Mouse (Mus musculus) forebrain, embryonic 14.5 days (tissue): ENCODE data around the gene Runx3. TPM values are rescaled to one million over a fixed set of nuclear protein-coding genes. Genes with fewer than 3 reads are reported as not detected.
"Not testable (repeated sequence)": the region's sequence is repeated elsewhere in the genome, so short reads cannot be mapped to it uniquely, and the experiment has no call there.

Experiments
- ATAC-seq: fragments of 200-750 bp; cut with Nextera tagmentation; 2 replicates; pipeline ENCODE4 v1.8.0; 2017; ENCODE audit warnings: mild to moderate bottlenecking, moderate library complexity
- DNase-seq: peaks from one replicate; pipeline ENCODE4 v3.0.0-alpha.2; 2015; ENCODE audit warnings: low spot score
- H3K27ac ChIP-seq: fragments of 300-500 bp; sonication (generic); 2 replicates; pipeline ENCODE4 v1.5.1; 2014; ENCODE audit warnings: low read depth, mild to moderate bottlenecking, control low read depth, low read length, moderate library complexity
- H3K27me3 ChIP-seq: fragments of 300-500 bp; sonication (generic); replicated peaks from 2 replicates; pipeline ENCODE4 v1.6.1; 2014; ENCODE audit warnings: low read length, control low read depth, mixed read lengths; ENCODE audit not compliant: control insufficient read depth, insufficient read depth
- H3K36me3 ChIP-seq: fragments of 300-500 bp; sonication (generic); 2 replicates; pipeline ENCODE4 v1.6.1; 2014; ENCODE audit warnings: low read length, control low read depth; ENCODE audit not compliant: control insufficient read depth, insufficient read depth
- H3K4me1 ChIP-seq: fragments of 300-500 bp; sonication (generic); 2 replicates; pipeline ENCODE4 v1.6.1; 2014; ENCODE audit warnings: antibody characterized with exemption, low read length, control low read depth; ENCODE audit not compliant: control insufficient read depth, insufficient read depth
- H3K4me2 ChIP-seq: fragments of 300-500 bp; sonication (generic); 2 replicates; pipeline ENCODE4 v1.6.1; 2014; ENCODE audit warnings: mild to moderate bottlenecking, control low read depth, low read length
- H3K4me3 ChIP-seq: fragments of 300-500 bp; sonication (generic); 2 replicates; pipeline ENCODE4 v1.5.1; 2014; ENCODE audit warnings: low read depth, low read length, control low read depth
- H3K9ac ChIP-seq: fragments of 300-500 bp; sonication (generic); 2 replicates; pipeline ENCODE4 v1.6.1; 2014; ENCODE audit warnings: mild to moderate bottlenecking, low read length, control low read depth, moderate library complexity
- H3K9me3 ChIP-seq: fragments of 300-500 bp; sonication (generic); replicated peaks from 2 replicates; pipeline ENCODE4 v1.6.1; 2016; ENCODE audit warnings: low read length, control low read depth, mixed read lengths; ENCODE audit not compliant: control insufficient read depth
- WGBS: fragments of 180-500 bp; shearing (Covaris S2); extraction: QIAGEN DNeasy Blood & Tissue Kit; methylation state at CpG from one replicate; pipeline ENCODE4 v1.1.7; 2014; 5-methylcytosine and 5-hydroxymethylcytosine counted together
- polyA plus RNA-seq: library from polyadenylated mRNA; unstranded; fragments of >200 nt; fragmentation: Nextera tagmentation; extraction: Ambion mirVana; gene quantifications from 2 replicates; pipeline ENCODE4 v1.2.1, GENCODE M21; 2014

Gene Runx3
- polyA plus RNA-seq, 1 experiment from 2014 or later = not detected

- Histone ChIP-seq H3K4me3 (no peak overlapping the region), H3K9me3 (no peaks in the 10 kb centered on the region), H3K4me2 (no peak overlapping the region), H3K4me1 (peaks cover 10% of the 10 kb centered on the region), H3K9ac (no peak overlapping the region), H3K36me3 (no peaks in the 10 kb centered on the region), H3K27ac (no peak overlapping the region), H3K27me3 (peaks cover 26% of the 10 kb centered on the region)
- ATAC-seq = no peak
- no peak for DNase-seq
- 51% methylated on average over 7 of the region's 7 CpGs for WGBS
These were observed 47.5 kb downstream of the Runx3 start for GRCm38 (mm10) chr4:135167816-135168527.

DNA sequence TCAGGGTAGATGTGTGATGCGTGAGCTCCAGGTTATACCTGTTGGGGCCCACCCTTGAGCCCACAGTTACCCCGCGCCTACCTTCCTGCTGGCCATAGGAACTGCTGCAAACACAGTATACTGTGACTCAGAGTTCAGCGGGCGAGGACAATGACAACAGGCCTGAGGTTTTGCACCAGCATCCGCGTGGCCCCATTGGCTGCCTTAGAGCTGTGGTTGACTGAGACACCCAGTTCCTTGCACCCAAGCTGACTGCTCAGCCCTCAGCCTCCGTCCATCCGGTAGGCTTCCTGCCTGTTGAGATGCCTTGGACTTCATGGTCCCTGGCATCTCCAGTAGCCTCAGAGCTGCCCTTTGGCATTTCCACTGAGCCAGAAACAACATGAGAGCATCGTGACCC is 48.6 kb downstream of the Runx3 start:
- Histone ChIP-seq H3K27me3 (peaks cover 27% of the 10 kb centered on the region), H3K4me3 (no peak overlapping the region), H3K27ac (no peak overlapping the region), H3K4me2 (no peak overlapping the region), H3K9ac (no peak overlapping the region), H3K9me3 (no peaks in the 10 kb centered on the region), H3K36me3 (no peaks in the 10 kb centered on the region), H3K4me1 (peaks cover 10% of the 10 kb centered on the region)
- no peak for ATAC-seq
- 67% methylated on average over 10 of the region's 10 CpGs for WGBS
- DNase-seq = no peak

GRCm38 (mm10) chr4:135169501-135169900 is 49.0 kb downstream of the Runx3 start:
- DNase-seq (no peak), ATAC-seq (no peak)
- Histone ChIP-seq H3K4me1 (peaks cover 10% of the 10 kb centered on the region), H3K4me3 (no peak overlapping the region), H3K9ac (no peak overlapping the region), H3K36me3 (no peaks in the 10 kb centered on the region), H3K27ac (no peak overlapping the region), H3K9me3 (no peaks in the 10 kb centered on the region), H3K4me2 (no peak overlapping the region), H3K27me3 (peaks cover 31% of the 10 kb centered on the region)
- WGBS = 56% methylated on average over 4 of the region's 4 CpGs

DNA sequence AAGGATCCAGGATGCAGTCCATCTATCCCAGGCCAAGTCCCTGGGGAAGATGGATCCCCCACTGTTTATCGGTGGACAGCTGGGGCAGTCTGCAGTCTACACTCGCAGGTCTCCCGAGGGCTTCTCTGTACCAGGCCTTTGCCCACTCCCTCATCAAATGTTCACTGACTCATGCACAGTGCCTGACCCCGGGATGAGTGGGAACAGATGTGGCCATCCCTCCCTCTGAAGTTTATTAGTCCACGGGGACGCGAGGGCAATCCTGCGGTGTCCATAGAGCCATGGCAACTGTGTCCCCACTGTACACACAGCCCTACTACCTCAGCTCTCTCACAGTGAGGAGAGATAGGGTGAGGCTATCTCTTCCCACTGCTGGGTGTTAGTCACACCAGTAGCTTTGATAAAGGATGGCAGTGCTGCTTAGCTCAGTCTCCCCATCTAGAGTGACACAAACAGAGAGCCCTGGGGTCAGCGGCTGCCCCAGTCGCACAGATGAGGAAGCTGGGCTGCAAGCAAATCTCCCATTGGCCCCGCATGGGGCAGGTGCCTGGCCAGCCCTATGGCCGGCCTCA is 50.9 kb downstream of the Runx3 start:
- no peak for ATAC-seq
- Histone ChIP-seq H3K27ac (no peak overlapping the region), H3K9ac (no peak overlapping the region), H3K4me2 (no peak overlapping the region), H3K9me3 (no peaks in the 10 kb centered on the region), H3K36me3 (no peaks in the 10 kb centered on the region), H3K27me3 (peaks cover 22% of the 10 kb centered on the region), H3K4me1 (peaks cover 7% of the 10 kb centered on the region), H3K4me3 (no peak overlapping the region)
- no peak for DNase-seq
- 81% methylated on average over 12 of the region's 12 CpGs for WGBS

GRCm38 (mm10) chr4:135175406-135176120 is 55.1 kb downstream of the Runx3 start:
- no peak overlapping the region for H3K27ac ChIP-seq
- peak overlapping the region; percentile 13; the same call in 1 of the 2 replicates for H3K4me3 ChIP-seq
- no peaks in the 10 kb centered on the region; the same call in none of the 2 replicates for H3K4me1 ChIP-seq
- H3K9me3 ChIP-seq = no peaks in the 10 kb centered on the region
- H3K9ac ChIP-seq = peak overlapping the region; percentile 29; the same call in 1 of the 2 replicates
- WGBS = 9% methylated on average over 38 of the region's 38 CpGs
- H3K27me3 ChIP-seq = peaks cover 10% of the 10 kb centered on the region; the same call in 1 of the 2 replicates
- ATAC-seq (no peak), DNase-seq (no peak)
- H3K36me3 ChIP-seq = no peaks in the 10 kb centered on the region
- peak overlapping the region; percentile 48 for H3K4me2 ChIP-seq

DNA sequence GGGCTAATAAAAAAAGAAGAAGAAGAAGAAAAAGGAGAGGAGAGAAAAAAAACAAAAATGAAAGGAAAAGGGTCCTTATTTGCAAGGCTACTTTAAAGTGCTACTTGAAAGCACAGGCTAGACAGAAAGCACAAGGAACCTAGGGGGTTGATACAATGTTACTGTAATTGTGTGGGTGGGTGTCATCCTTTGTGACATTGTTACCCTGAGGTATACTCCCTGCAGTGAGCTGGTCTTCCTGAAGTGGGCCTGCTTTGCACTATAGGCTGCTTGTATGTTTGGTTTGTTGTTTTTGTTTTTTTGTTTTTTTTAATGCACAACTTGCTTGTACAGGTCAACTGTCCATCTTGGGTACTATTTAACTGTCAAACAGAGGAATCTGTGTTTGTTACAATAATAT is 57.1 kb downstream of the Runx3 start:
- peaks cover 10% of the 10 kb centered on the region; the same call in 1 of the 2 replicates for H3K27me3 ChIP-seq
- no peak overlapping the region for H3K4me3 ChIP-seq
- no peak overlapping the region for H3K27ac ChIP-seq
- no peaks in the 10 kb centered on the region for H3K36me3 ChIP-seq
- no peak overlapping the region for H3K9ac ChIP-seq
- H3K9me3 ChIP-seq = no peaks in the 10 kb centered on the region
- ATAC-seq (no peak), DNase-seq (no peak)
- no peak overlapping the region for H3K4me2 ChIP-seq
- H3K4me1 ChIP-seq = no peaks in the 10 kb centered on the region; the same call in none of the 2 replicates

DNA sequence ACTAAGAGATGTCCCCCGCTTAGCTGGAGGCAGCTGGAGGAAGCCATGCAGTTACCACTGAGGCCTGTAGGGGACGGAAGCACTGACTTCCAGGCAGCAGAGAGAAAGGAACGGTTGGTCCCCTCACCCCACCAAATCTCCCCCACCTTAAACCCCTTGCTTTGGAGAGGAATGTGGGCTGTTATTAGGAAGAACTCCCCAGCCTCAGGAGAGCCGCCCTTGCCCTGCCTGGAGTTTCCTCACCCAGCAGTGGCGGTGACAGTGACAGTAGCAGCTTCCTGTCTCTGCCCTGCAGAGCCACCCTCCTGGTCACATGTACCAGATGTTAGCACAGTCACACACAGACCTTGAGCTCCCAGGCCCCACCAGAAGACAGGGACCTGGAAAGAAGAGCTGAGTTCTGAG is 58.6 kb downstream of the Runx3 start:
- Histone ChIP-seq H3K27ac (no peak overlapping the region), H3K4me3 (no peak overlapping the region), H3K4me1 (no peaks in the 10 kb centered on the region; the same call in none of the 2 replicates), H3K4me2 (no peak overlapping the region), H3K27me3 (peaks cover 9% of the 10 kb centered on the region; the same call in 1 of the 2 replicates), H3K36me3 (no peaks in the 10 kb centered on the region), H3K9me3 (no peaks in the 10 kb centered on the region), H3K9ac (no peak overlapping the region)
- 18% methylated on average over 5 of the region's 5 CpGs for WGBS
- DNase-seq (no peak), ATAC-seq (no peak)

GRCm38 (mm10) chr4:135181819-135182218 is 61.4 kb downstream of the Runx3 start:
- no peaks in the 10 kb centered on the region for H3K9me3 ChIP-seq
- 91% methylated on average over 4 of the region's 4 CpGs for WGBS
- H3K27me3 ChIP-seq = no peaks in the 10 kb centered on the region
- no peak overlapping the region for H3K4me3 ChIP-seq
- DNase-seq (no peak), ATAC-seq (no peak)
- H3K4me1 ChIP-seq = no peaks in the 10 kb centered on the region
- no peak overlapping the region for H3K4me2 ChIP-seq
- H3K27ac ChIP-seq = no peak overlapping the region
- H3K9ac ChIP-seq = no peak overlapping the region
- no peaks in the 10 kb centered on the region for H3K36me3 ChIP-seq

DNA sequence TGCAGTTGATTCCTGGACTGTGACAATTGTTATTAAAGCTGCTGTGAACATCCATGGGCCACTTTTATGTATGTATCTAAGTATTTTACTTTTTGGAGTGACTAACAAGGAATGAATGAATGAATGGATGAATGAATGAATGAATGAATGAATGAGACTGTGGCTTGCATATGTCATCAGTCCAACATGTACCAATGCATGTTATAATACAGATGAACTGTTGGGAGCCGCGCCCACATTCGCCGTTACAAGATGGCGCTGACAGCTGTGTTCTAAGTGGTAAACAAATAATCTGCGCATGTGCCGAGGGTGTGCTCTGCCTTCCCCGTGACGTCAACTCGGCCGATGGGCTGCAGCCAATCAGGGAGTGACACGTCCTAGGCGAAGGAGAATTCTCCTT is 63.8 kb downstream of the Runx3 start:
- over 99% methylated on average over 6 of the region's 13 CpGs for WGBS
- DNase-seq, H3K4me3 ChIP-seq: not testable (repeated sequence)

More for the DNA sequence above, 63.8 kb downstream of the Runx3 start:
- not testable (repeated sequence) for H3K4me1 ChIP-seq, H3K36me3 ChIP-seq, H3K9ac ChIP-seq, ATAC-seq, H3K9me3 ChIP-seq, H3K27ac ChIP-seq, H3K27me3 ChIP-seq, H3K4me2 ChIP-seq
